Mouse (Mus musculus) adrenal gland, adult 8-10 months (tissue): ENCODE data around the gene Cbln4. TPM values are rescaled to one million over a fixed set of nuclear protein-coding genes. Genes with fewer than 3 reads are reported as not detected.

Experiments used
- total RNA-seq, 4 experiments: library from RNA; stranded (reverse); gene quantifications; 2 replicates each; pipeline ENCODE4 v1.2.4; 2022

Gene Cbln4
- total RNA-seq, 4 experiments from 2014 or later = not detected

Other genes starting within 250 kb of the Cbln4 start
- gene Mc3r, start 205.0 kb upstream of the Cbln4 start, total RNA-seq = not detected